Mouse (Mus musculus) neural tube, embryonic 15.5 days (tissue): Measurements from ENCODE around the gene Pgbd5. TPM values are rescaled to one million over a fixed set of nuclear protein-coding genes. Genes with fewer than 3 reads are reported as not detected.

Experiments
- ATAC-seq: fragments of 200-750 bp; cut with Nextera tagmentation; 2 replicates; pipeline ENCODE4 v1.8.0; 2017; ENCODE audit warnings: mild to moderate bottlenecking, moderate TSS enrichment, moderate library complexity; ENCODE audit not compliant: low FRiP score
- H3K27ac ChIP-seq: fragments of 300-500 bp; sonication (generic); replicated peaks from 2 replicates; pipeline ENCODE4 v1.5.1; 2015; ENCODE audit warnings: mild to moderate bottlenecking, inconsistent platforms
- H3K27me3 ChIP-seq: fragments of 300-500 bp; sonication (generic); replicated peaks from 2 replicates; pipeline ENCODE4 v1.6.1; 2015; ENCODE audit warnings: inconsistent platforms
- H3K36me3 ChIP-seq: fragments of 300-500 bp; sonication (generic); 2 replicates; pipeline ENCODE4 v1.6.1; 2015; ENCODE audit warnings: inconsistent platforms
- H3K4me1 ChIP-seq: fragments of 300-500 bp; sonication (generic); 2 replicates; pipeline ENCODE4 v1.6.1; 2015; ENCODE audit warnings: inconsistent platforms
- H3K4me2 ChIP-seq: fragments of 300-500 bp; sonication (generic); 2 replicates; pipeline ENCODE4 v1.6.1; 2015; ENCODE audit warnings: inconsistent platforms, mild to moderate bottlenecking, moderate library complexity
- H3K4me3 ChIP-seq: fragments of 300-500 bp; sonication (generic); replicated peaks from 2 replicates; pipeline ENCODE4 v1.5.1; 2015; ENCODE audit warnings: mild to moderate bottlenecking, inconsistent platforms
- H3K9ac ChIP-seq: fragments of 300-500 bp; sonication (generic); replicated peaks from 2 replicates; pipeline ENCODE4 v1.6.1; 2015; ENCODE audit warnings: mild to moderate bottlenecking, inconsistent platforms
- H3K9me3 ChIP-seq: fragments of 300-500 bp; sonication (generic); replicated peaks from 2 replicates; pipeline ENCODE4 v1.6.1; 2016; ENCODE audit warnings: inconsistent platforms
- WGBS: fragments of 180-500 bp; shearing (Covaris S2); methylation state at CpG from one replicate; pipeline ENCODE4 v1.1.7; 2015; ENCODE audit warnings: mixed read lengths; 5-methylcytosine and 5-hydroxymethylcytosine counted together
- polyA plus RNA-seq: library from polyadenylated mRNA; unstranded; fragments of >200 nt; fragmentation: Nextera tagmentation; extraction: Ambion mirVana; gene quantifications from 2 replicates; pipeline ENCODE4 v1.2.1, GENCODE M21; 2015

The Pgbd5 gene
- polyA plus RNA-seq, 1 experiment from 2014 or later, result 17.0 TPM

DNA sequence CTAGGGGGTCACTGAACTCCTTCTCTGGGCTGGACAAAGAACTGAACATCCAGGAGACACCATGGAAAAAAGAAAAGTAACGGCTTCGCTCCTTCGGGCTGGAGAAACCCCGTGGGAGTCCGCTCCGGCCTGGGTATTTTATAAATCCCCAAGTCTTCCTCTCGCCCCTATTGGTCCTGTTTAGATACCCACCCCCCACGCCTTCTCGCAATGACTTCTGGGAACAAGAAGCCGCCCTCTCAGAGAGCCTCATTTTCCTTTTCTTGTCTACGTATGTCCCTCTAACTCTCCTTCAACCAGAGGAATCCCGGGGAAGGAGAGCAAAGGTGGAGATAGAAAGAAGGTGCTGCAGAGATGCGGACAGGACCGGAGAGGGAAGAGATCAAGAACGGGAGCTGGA, 76.1 kb downstream of the Pgbd5 start:
- no peaks in the 10 kb centered on the region for H3K9me3 ChIP-seq
- H3K27me3 ChIP-seq, result no peaks in the 10 kb centered on the region
- no peaks in the 10 kb centered on the region for H3K4me1 ChIP-seq
- H3K27ac ChIP-seq, result no peak overlapping the region
- 95% methylated on average over 15 of the region's 15 CpGs for WGBS
- H3K9ac ChIP-seq, result no peak overlapping the region
- H3K36me3 ChIP-seq, result peaks cover 7% of the 10 kb centered on the region
- H3K4me3 ChIP-seq, result no peak overlapping the region
- no peak overlapping the region for H3K4me2 ChIP-seq
- ATAC-seq, result no peak

DNA sequence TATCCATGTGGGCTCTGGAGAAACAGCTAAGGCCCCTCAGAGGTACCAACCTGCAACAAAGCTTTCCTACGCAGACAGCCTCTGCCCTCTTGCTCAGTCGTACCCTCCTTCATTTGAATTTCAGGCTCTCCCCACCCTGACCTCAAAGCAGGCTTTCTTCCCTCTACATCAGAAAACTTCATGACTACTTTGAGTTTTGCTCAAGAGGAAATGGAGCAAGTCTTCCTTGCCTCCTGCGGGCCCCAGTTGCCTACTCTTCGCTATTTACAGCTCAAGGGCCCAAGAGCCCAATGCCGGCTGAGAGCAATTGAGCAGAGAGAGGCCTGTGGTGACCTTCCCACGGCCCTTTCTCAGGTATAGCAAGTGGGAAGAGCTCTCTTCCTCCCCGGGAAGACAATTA, 76.9 kb downstream of the Pgbd5 start:
- Histone ChIP-seq H3K4me3 (no peak overlapping the region), H3K27me3 (no peaks in the 10 kb centered on the region), H3K27ac (no peak overlapping the region), H3K4me1 (no peaks in the 10 kb centered on the region), H3K9me3 (no peaks in the 10 kb centered on the region), H3K4me2 (no peak overlapping the region), H3K9ac (no peak overlapping the region), H3K36me3 (peaks cover 7% of the 10 kb centered on the region)
- ATAC-seq, result no peak
- WGBS, result 79% methylated on average over 7 of the region's 7 CpGs

DNA sequence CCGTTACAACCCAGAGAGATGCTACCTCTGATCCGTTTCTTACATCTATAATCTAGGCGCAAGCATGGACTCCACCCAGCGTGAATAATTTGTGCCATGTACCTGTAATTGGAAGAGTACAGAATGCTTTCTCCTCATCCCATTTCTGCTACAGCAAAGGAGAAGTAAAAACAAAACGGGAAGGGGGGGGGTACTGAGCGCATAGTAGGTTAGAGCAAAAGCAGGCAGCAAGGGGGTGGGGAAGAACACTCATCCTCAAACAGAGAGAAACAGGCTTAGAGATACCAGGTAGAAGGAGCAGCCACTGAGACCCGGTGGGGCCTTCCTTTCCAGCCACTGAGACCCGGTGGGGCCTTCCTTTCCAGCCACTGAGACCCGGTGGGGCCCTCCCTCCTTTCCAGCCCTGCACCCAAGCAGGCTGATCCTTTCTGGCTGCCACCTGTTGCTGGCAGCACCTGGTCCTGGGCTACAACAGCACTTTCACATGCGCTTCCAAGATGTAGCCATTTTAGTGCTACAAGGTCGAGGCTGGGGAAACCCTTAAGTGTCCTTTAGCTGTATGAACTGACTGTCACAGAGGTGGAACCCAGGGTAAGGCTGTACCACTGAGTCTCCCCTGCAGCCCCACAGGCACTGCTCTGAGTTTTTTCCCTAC, 77.6 kb downstream of the Pgbd5 start:
- Histone ChIP-seq H3K4me2 (no peak overlapping the region), H3K9me3 (no peaks in the 10 kb centered on the region), H3K4me3 (no peak overlapping the region), H3K27ac (no peak overlapping the region), H3K27me3 (no peaks in the 10 kb centered on the region), H3K36me3 (peaks cover 1% of the 10 kb centered on the region; the same call in 1 of the 2 replicates), H3K4me1 (no peaks in the 10 kb centered on the region), H3K9ac (no peak overlapping the region)
- ATAC-seq, result no peak
- 79% methylated on average over 11 of the region's 11 CpGs for WGBS

DNA sequence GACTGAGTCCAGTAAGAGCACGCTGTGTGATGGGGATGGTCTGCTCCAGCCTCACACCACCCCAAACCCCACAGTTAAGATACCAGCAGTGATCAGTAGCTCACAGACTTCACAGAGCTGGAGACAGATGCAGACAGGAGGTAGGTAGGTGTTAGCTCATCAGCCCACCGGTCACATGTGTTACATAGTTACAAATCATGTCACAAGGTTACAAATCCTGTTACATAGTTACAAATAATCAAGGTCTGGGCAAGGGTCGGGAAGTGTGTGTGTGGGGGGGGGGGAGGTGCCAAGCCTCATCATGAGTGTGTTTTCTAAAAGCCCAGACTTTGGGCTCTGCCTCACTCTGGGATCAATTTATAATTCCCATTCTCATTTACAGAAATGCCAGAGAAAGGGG, 78.5 kb downstream of the Pgbd5 start:
- WGBS, result 80% methylated on average over 3 of the region's 3 CpGs
- no peaks in the 10 kb centered on the region for H3K4me1 ChIP-seq
- H3K36me3 ChIP-seq, result no peaks in the 10 kb centered on the region
- no peak overlapping the region for H3K4me3 ChIP-seq
- H3K27me3 ChIP-seq, result no peaks in the 10 kb centered on the region
- no peaks in the 10 kb centered on the region for H3K9me3 ChIP-seq
- no peak overlapping the region for H3K27ac ChIP-seq
- no peak overlapping the region for H3K9ac ChIP-seq
- no peak overlapping the region for H3K4me2 ChIP-seq
- ATAC-seq, result no peak

DNA sequence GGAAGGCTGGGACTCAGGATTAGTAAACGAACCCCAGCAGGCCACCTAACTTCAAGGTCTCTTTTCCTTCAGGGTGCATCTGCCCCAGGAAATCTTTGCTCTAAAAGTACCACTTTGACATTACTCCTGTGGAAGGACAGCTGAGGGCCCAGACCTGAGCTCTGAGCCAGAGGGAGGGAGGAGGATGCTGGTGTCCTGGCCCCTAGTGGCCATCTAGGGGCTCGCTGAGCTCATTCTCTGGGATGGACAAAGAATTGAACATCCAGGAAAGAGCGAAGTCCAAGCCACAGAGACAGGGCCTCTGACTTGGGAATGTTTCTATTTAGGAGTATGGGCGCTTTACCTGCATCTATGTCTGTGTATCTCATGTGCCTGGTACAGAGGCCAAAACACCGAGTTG, 87.8 kb downstream of the Pgbd5 start:
- Histone ChIP-seq H3K9me3 (no peaks in the 10 kb centered on the region), H3K27ac (no peak overlapping the region), H3K4me2 (no peak overlapping the region), H3K4me1 (peaks cover 5% of the 10 kb centered on the region; the same call in 1 of the 2 replicates), H3K4me3 (no peak overlapping the region), H3K36me3 (no peaks in the 10 kb centered on the region), H3K9ac (no peak overlapping the region), H3K27me3 (no peaks in the 10 kb centered on the region; the same call in 1 of the 2 replicates)
- 72% methylated on average over 5 of the region's 5 CpGs for WGBS
- no peak for ATAC-seq

DNA sequence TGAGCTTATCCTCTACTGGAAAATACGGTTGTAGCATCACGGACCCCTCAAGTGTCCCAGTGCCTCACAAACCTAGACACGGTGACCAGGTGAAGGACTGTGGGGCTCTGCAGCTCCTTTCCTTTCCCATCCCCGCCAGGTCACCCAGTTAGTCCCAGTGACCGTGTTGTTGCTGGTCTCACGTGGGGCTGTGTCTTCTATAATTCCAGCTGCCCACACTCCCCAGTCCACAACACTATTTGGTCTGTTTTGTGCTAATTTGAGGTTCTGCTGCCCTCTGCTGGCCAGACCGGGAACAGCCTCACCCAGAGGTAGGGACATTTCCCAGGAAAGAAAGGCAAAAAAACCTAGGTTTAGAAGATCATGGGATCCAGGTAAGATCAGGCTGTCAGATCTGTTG, 89.8 kb downstream of the Pgbd5 start:
- Histone ChIP-seq H3K27me3 (no peaks in the 10 kb centered on the region; the same call in 1 of the 2 replicates), H3K27ac (no peak overlapping the region), H3K9me3 (no peaks in the 10 kb centered on the region), H3K36me3 (peaks cover 10% of the 10 kb centered on the region), H3K4me2 (no peak overlapping the region), H3K9ac (no peak overlapping the region), H3K4me1 (peaks cover 5% of the 10 kb centered on the region; the same call in 1 of the 2 replicates), H3K4me3 (no peak overlapping the region)
- ATAC-seq, result peak; percentile 49; the same call in 1 of the 2 replicates
- 40% methylated on average over 7 of the region's 7 CpGs for WGBS

DNA sequence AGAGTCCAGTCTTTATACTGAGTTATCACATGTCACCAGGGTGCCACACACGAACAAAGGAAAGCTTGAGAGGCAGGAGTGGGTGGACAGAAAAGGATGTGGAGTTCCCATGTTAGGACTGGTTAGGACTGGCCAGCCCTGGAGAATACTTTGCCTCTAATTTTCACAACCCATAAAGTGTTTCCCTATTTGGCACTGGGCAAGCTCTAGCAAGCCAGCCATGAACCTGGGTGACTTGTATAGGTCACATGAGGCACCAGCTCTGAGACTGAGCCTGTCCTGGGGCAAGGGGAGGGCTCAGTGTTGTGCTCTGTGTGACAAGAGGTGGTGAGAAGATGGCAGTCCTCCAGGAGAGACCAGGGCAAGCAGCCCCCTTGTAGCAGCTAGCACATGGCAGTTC, 91.4 kb downstream of the Pgbd5 start:
- peaks cover 25% of the 10 kb centered on the region for H3K36me3 ChIP-seq
- 0 out of 2 replicates have a peak, but pooled peaks have one; percentile 33 for ATAC-seq
- no peak overlapping the region for H3K4me2 ChIP-seq
- no peaks in the 10 kb centered on the region; the same call in 1 of the 2 replicates for H3K27me3 ChIP-seq
- peaks cover 5% of the 10 kb centered on the region; the same call in 1 of the 2 replicates for H3K4me1 ChIP-seq
- H3K9ac ChIP-seq, result no peak overlapping the region
- no peak overlapping the region for H3K4me3 ChIP-seq
- no peaks in the 10 kb centered on the region for H3K9me3 ChIP-seq
- 63% methylated on average over 1 of the region's 1 CpGs for WGBS
- H3K27ac ChIP-seq, result no peak overlapping the region

DNA sequence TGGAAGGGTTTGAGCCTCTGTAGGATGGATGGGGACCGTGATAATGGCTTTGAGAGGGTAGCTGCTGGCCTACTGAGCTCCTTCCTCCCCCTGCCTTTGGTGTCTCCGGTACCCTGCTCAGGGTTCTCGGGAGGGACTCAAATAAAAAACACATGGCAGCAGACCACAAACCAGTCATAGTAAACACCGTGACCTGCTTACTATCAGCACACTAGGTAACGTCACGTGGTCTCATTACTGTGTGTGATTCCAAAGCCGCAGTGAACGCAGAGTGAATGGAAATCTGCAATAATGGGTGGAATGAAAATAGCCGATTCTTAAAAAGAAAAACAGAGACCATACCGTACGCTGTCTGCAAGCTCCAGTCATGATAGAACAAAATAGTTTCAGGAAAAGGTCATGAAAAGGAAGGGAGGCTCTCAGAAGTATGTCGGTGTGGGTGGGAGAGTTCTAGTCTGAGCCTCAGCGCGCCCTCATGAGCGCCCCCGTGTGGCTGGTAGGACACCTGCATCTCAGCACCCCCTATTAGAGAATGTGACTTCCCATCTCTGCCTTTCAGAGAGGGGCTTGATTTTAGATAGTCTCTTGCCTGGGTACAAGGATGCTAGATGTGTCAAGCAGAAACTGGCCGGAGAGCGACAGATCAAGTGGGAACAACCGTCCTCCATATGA, 92.5 kb downstream of the Pgbd5 start:
- WGBS, result 47% methylated on average over 19 of the region's 19 CpGs
- Histone ChIP-seq H3K36me3 (peaks cover 36% of the 10 kb centered on the region), H3K4me1 (peaks cover 5% of the 10 kb centered on the region; the same call in 1 of the 2 replicates), H3K27me3 (no peaks in the 10 kb centered on the region; the same call in 1 of the 2 replicates), H3K4me3 (no peak overlapping the region), H3K9me3 (no peaks in the 10 kb centered on the region), H3K4me2 (no peak overlapping the region), H3K9ac (no peak overlapping the region), H3K27ac (no peak overlapping the region)
- ATAC-seq, result no peak; the same call in 1 of the 2 replicates

DNA sequence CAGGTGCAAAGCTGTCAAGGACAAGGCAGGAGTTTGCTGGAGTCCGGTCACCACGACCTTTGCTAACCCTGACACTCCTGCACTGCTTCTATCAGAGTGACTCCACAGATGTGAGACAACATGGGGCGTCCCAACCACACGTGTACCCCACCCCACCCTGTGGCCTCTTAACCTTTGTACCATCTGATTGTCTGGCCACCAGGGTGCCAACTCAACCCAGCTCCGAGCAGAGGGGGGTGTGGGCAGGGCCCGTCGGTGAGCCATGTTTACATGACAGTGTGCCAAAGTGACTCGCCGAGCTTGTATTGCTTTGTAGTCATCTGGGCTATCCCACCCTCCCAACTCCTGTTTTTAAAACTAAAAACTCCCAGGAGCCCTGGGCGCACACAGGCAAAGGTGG, 94.4 kb downstream of the Pgbd5 start:
- Histone ChIP-seq H3K4me2 (no peak overlapping the region), H3K4me3 (no peak overlapping the region), H3K27ac (no peak overlapping the region), H3K36me3 (peaks cover 52% of the 10 kb centered on the region), H3K9ac (no peak overlapping the region), H3K9me3 (no peaks in the 10 kb centered on the region), H3K27me3 (no peaks in the 10 kb centered on the region; the same call in 1 of the 2 replicates), H3K4me1 (peaks cover 11% of the 10 kb centered on the region; the same call in 1 of the 2 replicates)
- 81% methylated on average over 10 of the region's 10 CpGs for WGBS
- no peak for ATAC-seq

DNA sequence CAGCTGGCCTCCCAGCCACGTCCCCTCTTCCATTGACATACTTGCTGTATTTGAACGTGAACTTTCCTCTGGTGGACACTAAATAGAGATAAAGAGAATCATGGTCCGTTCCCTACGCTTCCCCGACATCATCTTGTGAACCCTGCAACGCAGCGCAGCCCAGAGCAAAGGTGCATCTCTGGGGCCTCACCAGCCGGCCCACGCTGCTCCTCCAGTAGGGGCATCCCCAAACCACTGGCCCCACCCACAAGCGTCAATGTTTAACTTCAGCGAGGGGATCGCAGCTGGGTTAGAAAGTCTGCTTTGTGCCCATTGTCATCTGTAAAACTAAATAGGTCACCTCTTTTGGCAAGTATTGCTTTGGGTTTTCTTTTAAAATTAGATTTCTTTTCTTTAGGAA, 95.5 kb downstream of the Pgbd5 start:
- no peak for ATAC-seq
- H3K9ac ChIP-seq, result no peak overlapping the region
- WGBS, result 86% methylated on average over 12 of the region's 12 CpGs
- H3K27me3 ChIP-seq, result no peaks in the 10 kb centered on the region
- H3K36me3 ChIP-seq, result peaks cover 58% of the 10 kb centered on the region
- H3K4me2 ChIP-seq, result no peak overlapping the region
- H3K4me1 ChIP-seq, result peaks cover 8% of the 10 kb centered on the region; the same call in 1 of the 2 replicates
- H3K27ac ChIP-seq, result no peak overlapping the region
- no peak overlapping the region for H3K4me3 ChIP-seq
- no peaks in the 10 kb centered on the region for H3K9me3 ChIP-seq

DNA sequence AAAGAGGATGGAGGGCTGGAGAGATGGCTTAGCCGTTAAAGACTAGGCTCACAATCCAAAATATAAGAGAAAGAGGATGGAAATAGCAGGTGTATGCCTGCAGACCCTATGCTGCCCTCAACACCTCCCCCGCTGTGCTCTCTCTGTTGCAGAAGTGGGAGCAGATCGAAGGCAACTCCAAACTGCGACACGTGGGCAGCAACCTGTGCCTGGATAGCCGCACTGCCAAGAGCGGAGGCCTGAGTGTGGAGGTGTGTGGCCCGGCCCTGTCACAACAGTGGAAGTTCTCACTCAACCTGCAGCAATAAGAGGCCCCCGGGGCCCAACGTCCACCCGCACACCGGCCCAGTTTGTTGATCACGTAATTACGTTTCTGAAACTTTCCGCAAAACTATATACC, 96.3 kb downstream of the Pgbd5 start:
- WGBS, result 97% methylated on average over 15 of the region's 15 CpGs
- H3K36me3 ChIP-seq, result peaks cover 66% of the 10 kb centered on the region
- H3K4me1 ChIP-seq, result peaks cover 8% of the 10 kb centered on the region; the same call in 1 of the 2 replicates

More for the DNA sequence above, 96.3 kb downstream of the Pgbd5 start:
- H3K4me3 ChIP-seq, result no peak overlapping the region
- ATAC-seq, result no peak
- H3K9ac ChIP-seq, result no peak overlapping the region
- no peak overlapping the region for H3K27ac ChIP-seq
- no peak overlapping the region for H3K4me2 ChIP-seq
- H3K9me3 ChIP-seq, result no peaks in the 10 kb centered on the region
- H3K27me3 ChIP-seq, result no peaks in the 10 kb centered on the region
